Mouse (Mus musculus) neural tube, embryonic 12.5 days (tissue): ENCODE data around the gene Babam2. TPM values are rescaled to one million over a fixed set of nuclear protein-coding genes. Genes with fewer than 3 reads are reported as not detected.
"Not testable (repeated sequence)": the region's sequence is repeated elsewhere in the genome, so short reads cannot be mapped to it uniquely, and the experiment has no call there.

Experiments used
- ATAC-seq: fragments of 200-750 bp; cut with Nextera tagmentation; 2 replicates; pipeline ENCODE4 v1.8.0; 2017; ENCODE audit warnings: low read depth, mild to moderate bottlenecking, moderate TSS enrichment, moderate library complexity; ENCODE audit not compliant: low FRiP score
- H3K27ac ChIP-seq: fragments of 300-500 bp; sonication (generic); 2 replicates; pipeline ENCODE4 v1.5.1; 2016
- H3K27me3 ChIP-seq: fragments of 300-500 bp; sonication (generic); replicated peaks from 2 replicates; pipeline ENCODE4 v1.6.1; 2016; ENCODE audit warnings: mild to moderate bottlenecking
- H3K36me3 ChIP-seq: fragments of 300-500 bp; sonication (generic); 2 replicates; pipeline ENCODE4 v1.6.1; 2016; ENCODE audit warnings: mild to moderate bottlenecking
- H3K4me1 ChIP-seq: fragments of 300-500 bp; sonication (generic); 2 replicates; pipeline ENCODE4 v1.6.1; 2016
- H3K4me2 ChIP-seq: fragments of 300-500 bp; sonication (generic); replicated peaks from 2 replicates; pipeline ENCODE4 v1.6.1; 2016; ENCODE audit warnings: mild to moderate bottlenecking
- H3K4me3 ChIP-seq: fragments of 300-500 bp; sonication (generic); 2 replicates; pipeline ENCODE4 v1.5.1; 2016
- H3K9ac ChIP-seq: fragments of 300-500 bp; sonication (generic); 2 replicates; pipeline ENCODE4 v1.6.1; 2016; ENCODE audit warnings: mild to moderate bottlenecking
- H3K9me3 ChIP-seq: fragments of 300-500 bp; sonication (generic); 2 replicates; pipeline ENCODE4 v1.6.1; 2016; ENCODE audit warnings: mild to moderate bottlenecking
- WGBS: fragments of 180-500 bp; shearing (Covaris S2); methylation state at CpG from one replicate; pipeline ENCODE4 v1.1.7; 2016; 5-methylcytosine and 5-hydroxymethylcytosine counted together
- polyA plus RNA-seq: library from polyadenylated mRNA; unstranded; fragments of >200 nt; fragmentation: Nextera tagmentation; extraction: Ambion mirVana; gene quantifications from 2 replicates; pipeline ENCODE4 v1.2.1, GENCODE M21; 2016

Gene Babam2
- polyA plus RNA-seq, 1 experiment from 2014 or later, result 36.0 TPM

- no peaks in the 10 kb centered on the region for H3K9me3 ChIP-seq
- H3K36me3 ChIP-seq, result no peaks in the 10 kb centered on the region
- H3K27ac ChIP-seq, result no peak overlapping the region
- ATAC-seq, result no peak
- no peak overlapping the region for H3K4me2 ChIP-seq
- no peaks in the 10 kb centered on the region for H3K27me3 ChIP-seq
- 80% methylated on average over 2 of the region's 2 CpGs for WGBS
- no peak overlapping the region for H3K4me3 ChIP-seq
- no peaks in the 10 kb centered on the region for H3K4me1 ChIP-seq
- no peak overlapping the region for H3K9ac ChIP-seq
Observed at GRCm38 (mm10) chr5:31963851-31964250, 266.4 kb downstream of the Babam2 start.

GRCm38 (mm10) chr5:31966741-31967140 is 269.3 kb downstream of the Babam2 start:
- Histone ChIP-seq H3K4me3 (no peak overlapping the region), H3K4me2 (no peak overlapping the region), H3K4me1 (no peaks in the 10 kb centered on the region), H3K27ac (no peak overlapping the region), H3K27me3 (no peaks in the 10 kb centered on the region), H3K9ac (no peak overlapping the region), H3K9me3 (no peaks in the 10 kb centered on the region), H3K36me3 (no peaks in the 10 kb centered on the region)
- WGBS, result 78% methylated on average over 5 of the region's 5 CpGs
- no peak for ATAC-seq

- no peaks in the 10 kb centered on the region for H3K27me3 ChIP-seq
- no peaks in the 10 kb centered on the region for H3K4me1 ChIP-seq
- no peak overlapping the region for H3K27ac ChIP-seq
- no peaks in the 10 kb centered on the region for H3K9me3 ChIP-seq
- WGBS, result 88% methylated on average over 4 of the region's 4 CpGs
- H3K4me2 ChIP-seq, result no peak overlapping the region
- ATAC-seq, result no peak
- H3K4me3 ChIP-seq, result no peak overlapping the region
- no peaks in the 10 kb centered on the region for H3K36me3 ChIP-seq
- no peak overlapping the region for H3K9ac ChIP-seq
Observed at GRCm38 (mm10) chr5:31967526-31967925, 270.0 kb downstream of the Babam2 start.

GRCm38 (mm10) chr5:31968046-31968506 is 270.6 kb downstream of the Babam2 start:
- Histone ChIP-seq H3K27ac (no peak overlapping the region), H3K36me3 (no peaks in the 10 kb centered on the region), H3K9me3 (no peaks in the 10 kb centered on the region), H3K4me3 (no peak overlapping the region), H3K9ac (no peak overlapping the region), H3K4me2 (no peak overlapping the region), H3K27me3 (no peaks in the 10 kb centered on the region), H3K4me1 (no peaks in the 10 kb centered on the region)
- 73% methylated on average over 6 of the region's 6 CpGs for WGBS
- ATAC-seq, result no peak

GRCm38 (mm10) chr5:31972416-31972815 is 274.9 kb downstream of the Babam2 start:
- ATAC-seq, result not testable (repeated sequence)
- 93% methylated on average over 1 of the region's 1 CpGs for WGBS

GRCm38 (mm10) chr5:31974614-31975168 is 277.2 kb downstream of the Babam2 start:
- H3K4me3 ChIP-seq, result no peak overlapping the region
- H3K36me3 ChIP-seq, result no peaks in the 10 kb centered on the region
- no peak overlapping the region for H3K9ac ChIP-seq
- no peak overlapping the region for H3K4me2 ChIP-seq
- no peak overlapping the region for H3K27ac ChIP-seq
- ATAC-seq, result no peak
- 62% methylated on average over 3 of the region's 3 CpGs for WGBS
- H3K4me1 ChIP-seq, result no peaks in the 10 kb centered on the region
- no peaks in the 10 kb centered on the region for H3K9me3 ChIP-seq
- H3K27me3 ChIP-seq, result no peaks in the 10 kb centered on the region

More at GRCm38 (mm10) chr5:31972416-31972815, 274.9 kb downstream of the Babam2 start:
- H3K9ac ChIP-seq, H3K27me3 ChIP-seq, H3K4me3 ChIP-seq, H3K27ac ChIP-seq, H3K4me2 ChIP-seq, H3K36me3 ChIP-seq, H3K9me3 ChIP-seq, H3K4me1 ChIP-seq: not testable (repeated sequence)

GRCm38 (mm10) chr5:31982061-31982460 is 284.6 kb downstream of the Babam2 start:
- Histone ChIP-seq H3K9ac (no peak overlapping the region), H3K27ac (no peak overlapping the region), H3K36me3 (no peaks in the 10 kb centered on the region), H3K27me3 (no peaks in the 10 kb centered on the region), H3K9me3 (no peaks in the 10 kb centered on the region), H3K4me3 (no peak overlapping the region), H3K4me2 (no peak overlapping the region), H3K4me1 (no peaks in the 10 kb centered on the region)
- no peak for ATAC-seq
- WGBS, result 89% methylated on average over 5 of the region's 5 CpGs

GRCm38 (mm10) chr5:31983161-31983560 is 285.7 kb downstream of the Babam2 start:
- no peaks in the 10 kb centered on the region for H3K9me3 ChIP-seq
- no peaks in the 10 kb centered on the region for H3K4me1 ChIP-seq
- H3K36me3 ChIP-seq, result no peaks in the 10 kb centered on the region
- ATAC-seq, result no peak
- no peak overlapping the region for H3K27ac ChIP-seq
- no peak overlapping the region for H3K9ac ChIP-seq
- no peak overlapping the region for H3K4me2 ChIP-seq
- WGBS, result 84% methylated on average over 7 of the region's 7 CpGs
- no peak overlapping the region for H3K4me3 ChIP-seq
- H3K27me3 ChIP-seq, result no peaks in the 10 kb centered on the region

- Histone ChIP-seq H3K4me3 (no peak overlapping the region), H3K27ac (no peak overlapping the region), H3K36me3 (no peaks in the 10 kb centered on the region), H3K4me2 (no peak overlapping the region), H3K9me3 (no peaks in the 10 kb centered on the region), H3K4me1 (no peaks in the 10 kb centered on the region), H3K9ac (no peak overlapping the region), H3K27me3 (no peaks in the 10 kb centered on the region)
- WGBS, result 84% methylated on average over 2 of the region's 2 CpGs
- no peak for ATAC-seq
Observed at GRCm38 (mm10) chr5:31983817-31984368, 286.4 kb downstream of the Babam2 start.

GRCm38 (mm10) chr5:31984369-31984961 is 287.0 kb downstream of the Babam2 start:
- ATAC-seq, result no peak
- H3K27me3 ChIP-seq, result no peaks in the 10 kb centered on the region
- no peaks in the 10 kb centered on the region for H3K9me3 ChIP-seq
- H3K9ac ChIP-seq, result no peak overlapping the region
- H3K4me3 ChIP-seq, result no peak overlapping the region
- H3K4me1 ChIP-seq, result no peaks in the 10 kb centered on the region
- no peak overlapping the region for H3K27ac ChIP-seq
- WGBS, result 92% methylated on average over 13 of the region's 13 CpGs
- H3K36me3 ChIP-seq, result no peaks in the 10 kb centered on the region
- H3K4me2 ChIP-seq, result no peak overlapping the region

- WGBS, result 88% methylated on average over 2 of the region's 2 CpGs
- H3K4me3 ChIP-seq, result no peak overlapping the region
- ATAC-seq, result no peak
Observed at GRCm38 (mm10) chr5:31985021-31985420, 287.5 kb downstream of the Babam2 start.

GRCm38 (mm10) chr5:31987541-31988307 is 290.2 kb downstream of the Babam2 start:
- ATAC-seq, result no peak
- WGBS, result 93% methylated on average over 11 of the region's 11 CpGs
- Histone ChIP-seq H3K36me3 (no peaks in the 10 kb centered on the region), H3K27me3 (no peaks in the 10 kb centered on the region), H3K27ac (no peak overlapping the region), H3K9me3 (no peaks in the 10 kb centered on the region), H3K4me2 (no peak overlapping the region), H3K4me3 (no peak overlapping the region), H3K9ac (no peak overlapping the region), H3K4me1 (no peaks in the 10 kb centered on the region)

More at GRCm38 (mm10) chr5:31985021-31985420, 287.5 kb downstream of the Babam2 start:
- H3K9me3 ChIP-seq, result no peaks in the 10 kb centered on the region
- no peaks in the 10 kb centered on the region for H3K27me3 ChIP-seq
- no peak overlapping the region for H3K4me2 ChIP-seq
- H3K9ac ChIP-seq, result no peak overlapping the region
- H3K27ac ChIP-seq, result no peak overlapping the region
- no peaks in the 10 kb centered on the region for H3K36me3 ChIP-seq
- no peaks in the 10 kb centered on the region for H3K4me1 ChIP-seq
